Mouse (Mus musculus) ovary, postnatal 14 days (tissue): ENCODE results near the gene Dus2.

Experiments
- DNase-seq: peaks from one replicate; pipeline ENCODE4 v3.0.0; 2022; ENCODE audit warnings: low spot score

Gene Dus2

DNA sequence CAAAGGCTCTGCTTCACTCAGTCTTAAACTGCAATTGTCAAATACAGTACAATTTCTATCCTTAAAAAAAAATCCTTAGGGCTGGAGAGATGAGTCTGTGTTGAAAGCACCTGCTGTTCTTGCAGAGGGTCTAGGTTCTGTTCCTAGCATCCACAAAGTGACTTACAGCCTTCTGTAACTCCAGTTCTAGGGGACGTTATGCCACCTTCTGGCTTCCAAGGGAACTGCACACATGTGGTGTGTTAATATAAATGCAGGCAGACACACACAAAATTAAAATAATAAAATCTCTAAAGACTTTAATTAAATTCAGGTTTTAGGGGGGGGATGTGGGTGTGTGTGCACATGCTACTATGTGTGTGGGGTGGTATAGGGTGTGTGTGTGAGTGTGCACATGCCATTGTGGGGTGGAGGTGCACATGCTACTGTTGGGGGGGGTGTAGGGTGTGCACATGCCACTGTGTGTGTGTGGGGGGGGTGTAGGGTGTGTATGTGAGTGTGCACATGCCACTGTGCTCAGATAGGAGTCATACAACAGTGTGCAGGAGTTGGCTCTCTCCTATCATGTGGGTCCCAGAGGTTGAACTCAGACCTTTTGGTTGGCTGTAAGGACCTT lies 86.4 kb downstream of the Dus2 start:
- no peak for DNase-seq

DNA sequence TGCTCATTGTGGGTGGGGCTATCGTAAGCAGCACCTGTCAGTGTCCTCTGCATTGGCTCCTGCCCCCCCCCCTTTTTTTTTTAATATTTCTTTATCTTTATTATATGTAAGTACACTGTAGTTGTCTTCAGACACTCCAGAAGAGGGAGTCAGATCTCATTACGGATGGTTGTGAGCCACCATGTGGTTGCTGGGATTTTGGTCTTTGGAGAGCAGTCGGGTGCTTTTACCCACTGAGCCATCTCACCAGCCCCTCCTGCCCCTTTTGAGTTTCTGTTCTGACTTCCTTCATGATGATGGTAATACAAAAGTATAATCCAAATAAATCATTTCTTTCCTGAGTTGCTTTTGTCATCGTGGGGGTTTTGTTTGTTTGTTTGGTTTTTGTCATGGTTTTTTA lies 111.2 kb downstream of the Dus2 start:
- DNase-seq, result no peak
